Mouse (Mus musculus) adrenal gland, postnatal 4 days (tissue): Measurements from ENCODE around the gene Olfr998. TPM values are rescaled to one million over a fixed set of nuclear protein-coding genes. Genes with fewer than 3 reads are reported as not detected.
"Not testable (repeated sequence)": the region's sequence is repeated elsewhere in the genome, so short reads cannot be mapped to it uniquely, and the experiment has no call there.

Experiments
- DNase-seq, 2 experiments: peaks; one replicate each; pipeline ENCODE4 v3.0.0; 2021 to 2022; ENCODE audit warnings: low spot score in 2 of 2, mixed read lengths in 2 of 2
- long read RNA-seq, 2 experiments: library from polyadenylated mRNA; stranded (forward); transcript quantifications; one replicate each; pipeline ENCODE4 v2.0.0; 2021
- total RNA-seq, 2 experiments: library from RNA; stranded (reverse); gene quantifications; 2 replicates each; pipeline ENCODE4 v1.2.3; 2021

Gene Olfr998
- not detected for total RNA-seq
- long read RNA-seq, experiment 1 = 0 reads
- long read RNA-seq, experiment 2 = 0 reads

- not testable (repeated sequence) for DNase-seq
These were observed at the start of gene Olfr998 for GRCm38 (mm10) chr2:85588648-85589047. Olfr998 (plus strand) TSS chr2:85588948.

- DNase-seq = no peak
These were observed 33.9 kb upstream of the Olfr998 start for GRCm38 (mm10) chr2:85554806-85555205.

GRCm38 (mm10) chr2:85560226-85560625 is 28.5 kb upstream of the Olfr998 start:
- no peak for DNase-seq

GRCm38 (mm10) chr2:85561187-85561586 is 27.6 kb upstream of the Olfr998 start:
- DNase-seq = no peak

- DNase-seq = no peak
These were observed 9.8 kb upstream of the Olfr998 start, which contains the start of gene Olfr996 for GRCm38 (mm10) chr2:85578915-85579314. Olfr996 (plus strand) TSS chr2:85579215.

- no peak for DNase-seq
These were observed 23.1 kb downstream of the Olfr998 start, which contains the start of gene Olfr1000 for GRCm38 (mm10) chr2:85611803-85612202. Olfr1000 (minus strand) TSS chr2:85611903.

Other genes starting within 250 kb of the Olfr998 start
- not detected for gene Olfr987, start 249.6 kb upstream of the Olfr998 start, total RNA-seq
- not detected for gene Olfr988, start 225.7 kb upstream of the Olfr998 start, total RNA-seq
- gene Olfr992, start 179.5 kb upstream of the Olfr998 start, total RNA-seq = not detected
- gene Olfr993, start 174.1 kb upstream of the Olfr998 start, total RNA-seq = not detected
- not detected for gene Olfr994, start 152.5 kb upstream of the Olfr998 start, total RNA-seq
- gene Olfr995, start 145.3 kb upstream of the Olfr998 start, total RNA-seq = not detected
- under 1 TPM; 0.34 to 0.48 TPM for gene 4833423E24Rik, start 69.9 kb upstream of the Olfr998 start, total RNA-seq
- gene Olfr996, start 9.7 kb upstream of the Olfr998 start, total RNA-seq = not detected
- not detected for gene Olfr1000, start 23.0 kb downstream of the Olfr998 start, total RNA-seq
- not detected for gene Olfr1002, start 61.8 kb downstream of the Olfr998 start, total RNA-seq
- not detected for gene Olfr154, start 75.5 kb downstream of the Olfr998 start, total RNA-seq
- gene Olfr1006, start 89.8 kb downstream of the Olfr998 start, total RNA-seq = not detected
- gene Olfr1008, start 100.5 kb downstream of the Olfr998 start, total RNA-seq = not detected
- gene Olfr1009, start 126.5 kb downstream of the Olfr998 start, total RNA-seq = under 1 TPM in 1 of 2 experiments, not detected in 1; 0.11 TPM
- gene Olfr1012, start 173.8 kb downstream of the Olfr998 start, total RNA-seq = not detected
- gene Olfr1013, start 178.2 kb downstream of the Olfr998 start, total RNA-seq = not detected
- gene Olfr1014, start 183.8 kb downstream of the Olfr998 start, total RNA-seq = not detected
- gene Olfr1015, start 193.1 kb downstream of the Olfr998 start, total RNA-seq = not detected
- not detected for gene Olfr1016, start 213.6 kb downstream of the Olfr998 start, total RNA-seq
- gene Olfr1018, start 229.5 kb downstream of the Olfr998 start, total RNA-seq = not detected